Mouse (Mus musculus): Measurements from ENCODE around the gene Fen1. TPM values are rescaled to one million over a fixed set of nuclear protein-coding genes. Genes with fewer than 3 reads are reported as not detected.

Fen1 gene
- polyA plus RNA-seq, 1 experiment from 2014 or later: 215 TPM

DNA sequence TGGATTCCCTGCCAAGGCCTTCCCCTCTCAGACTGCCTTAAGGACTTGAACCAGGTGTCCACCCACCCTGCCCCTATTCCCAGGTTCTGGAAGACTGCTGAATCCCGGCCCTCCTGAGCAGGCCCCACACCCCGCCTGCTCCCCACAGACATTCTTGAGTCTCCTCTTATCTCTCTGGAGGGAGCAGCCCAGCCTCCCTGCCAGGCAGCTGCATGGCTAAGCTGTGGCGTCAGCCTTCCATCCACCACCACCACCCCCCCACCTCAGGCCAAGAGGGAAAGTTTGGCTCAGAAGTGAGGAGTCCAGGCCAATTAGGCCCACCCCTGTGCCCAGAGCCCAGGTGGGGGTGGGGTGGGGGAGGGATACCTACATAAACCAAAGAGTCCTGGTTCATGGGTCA lies 34.5 kb upstream of the Fen1 start:
- no peaks in the 10 kb centered on the region for H3K9me3 ChIP-seq (ENCODE audit: control insufficient read depth, low read length)
- peak overlapping the region; percentile 67 for H3K27ac ChIP-seq (ENCODE audit: low read depth, low read length)
- WGBS: 17% methylated on average over 3 of the region's 3 CpGs
- peak overlapping the region; percentile 62 for H3K4me3 ChIP-seq (ENCODE audit: low read depth, low read length)
- peak overlapping the region; percentile 85 for H3K4me2 ChIP-seq
- no peaks in the 10 kb centered on the region for H3K36me3 ChIP-seq (ENCODE audit: control insufficient read depth, insufficient read depth, low read length)
- ATAC-seq (replicated peaks; ENCODE audit: low FRiP score): 0 out of 2 replicates have a peak, but pooled peaks have one; percentile 40
- peaks cover 36% of the 10 kb centered on the region for H3K4me1 ChIP-seq (replicated peaks; ENCODE audit: control insufficient read depth, insufficient read depth, low read length)
- peak overlapping the region; percentile 21; the same call in 1 of the 2 replicates for H3K9ac ChIP-seq (ENCODE audit: low read depth, low read length)
- no peak for DNase-seq (ENCODE audit: low spot score)
- H3K27me3 ChIP-seq (replicated peaks; ENCODE audit: control insufficient read depth, insufficient read depth, low read length): peaks cover 5% of the 10 kb centered on the region; the same call in 1 of the 2 replicates

DNA sequence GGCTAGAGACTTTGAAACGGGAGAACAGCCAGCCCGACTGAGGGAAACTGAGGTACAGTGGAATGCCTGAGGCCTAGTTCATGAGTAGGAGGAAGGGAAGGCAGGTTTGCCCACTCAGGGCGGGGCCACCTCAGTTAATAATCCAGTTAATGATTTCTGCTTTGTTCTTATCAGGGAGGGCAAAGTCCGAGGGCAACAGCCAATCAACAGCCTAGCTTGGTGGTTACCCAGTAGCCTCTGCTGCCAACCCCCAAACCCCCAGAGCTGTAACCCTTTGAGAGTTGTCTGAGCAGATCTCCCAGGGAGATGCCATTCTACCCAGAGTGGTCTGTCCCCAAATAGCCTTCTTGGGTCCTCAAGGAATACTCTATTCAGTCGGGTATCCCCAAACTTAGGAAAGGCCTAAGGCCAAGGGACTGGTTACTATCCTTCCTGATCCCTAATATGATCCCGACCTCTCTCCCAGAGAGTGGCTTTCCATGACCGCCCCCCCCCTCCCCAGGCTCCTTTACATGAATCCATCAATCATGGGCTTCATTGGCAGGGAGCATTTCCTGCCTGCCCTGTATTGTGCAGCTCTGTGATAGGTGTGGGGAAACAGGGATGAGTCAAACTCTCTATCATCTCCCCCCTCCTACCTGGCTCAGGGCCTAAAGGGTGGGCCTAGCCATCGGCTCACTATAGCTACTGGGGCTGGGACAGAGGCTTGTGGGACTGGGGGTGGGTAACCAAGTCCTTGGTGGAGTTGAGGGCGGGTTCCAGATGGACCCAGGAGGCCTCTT lies 32.0 kb upstream of the Fen1 start:
- peak; percentile 38; the same call in 1 of the 2 replicates for ATAC-seq (replicated peaks; ENCODE audit: low FRiP score)
- Histone ChIP-seq H3K4me3 (ENCODE audit: low read depth, low read length) (no peak overlapping the region), H3K4me2 (peak overlapping the region; percentile 26), H3K9ac (ENCODE audit: low read depth, low read length) (no peak overlapping the region), H3K9me3 (ENCODE audit: control insufficient read depth, low read length) (no peaks in the 10 kb centered on the region), H3K4me1 (replicated peaks; ENCODE audit: control insufficient read depth, insufficient read depth, low read length) (peaks cover 52% of the 10 kb centered on the region), H3K27ac (ENCODE audit: low read depth, low read length) (peak overlapping the region; percentile 57), H3K27me3 (replicated peaks; ENCODE audit: control insufficient read depth, insufficient read depth, low read length) (peaks cover 5% of the 10 kb centered on the region; the same call in 1 of the 2 replicates), H3K36me3 (ENCODE audit: control insufficient read depth, insufficient read depth, low read length) (no peaks in the 10 kb centered on the region)
- no peak for DNase-seq (ENCODE audit: low spot score)
- 58% methylated on average over 9 of the region's 9 CpGs for WGBS

DNA sequence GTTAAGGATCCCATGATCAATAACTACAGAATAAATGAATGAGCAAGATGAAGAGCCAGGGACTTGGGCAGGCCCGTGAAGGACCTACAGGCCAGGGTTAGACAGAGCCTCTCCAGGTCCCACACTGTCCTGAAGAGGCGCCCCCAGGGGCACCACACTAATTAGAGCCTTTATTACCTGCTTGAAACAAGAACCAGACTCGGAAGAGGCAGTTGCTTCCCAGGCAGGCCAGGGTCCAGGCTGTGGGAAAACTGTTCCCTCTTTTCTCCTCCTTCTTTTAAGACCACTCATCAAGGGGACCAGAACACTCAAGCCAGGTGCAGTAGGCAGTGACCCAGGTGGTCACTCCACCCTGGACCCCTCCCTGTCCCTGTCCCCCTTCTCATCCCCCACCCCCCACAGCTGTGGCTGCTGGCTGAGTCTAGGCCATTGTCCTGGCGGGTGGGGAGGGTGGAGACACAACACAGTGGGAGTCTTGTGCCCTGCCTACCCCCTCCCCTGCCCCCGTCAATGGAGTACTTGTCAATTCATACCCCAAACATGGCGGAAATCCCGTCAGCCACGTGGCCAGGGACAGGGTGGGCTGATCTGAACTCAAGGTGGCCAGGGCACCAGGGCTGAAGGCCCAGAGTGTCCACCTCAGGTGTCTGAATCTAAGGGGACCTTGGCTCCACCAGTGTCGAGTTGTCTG lies 28.5 kb upstream of the Fen1 start:
- ATAC-seq (replicated peaks; ENCODE audit: low FRiP score) (no peak), DNase-seq (ENCODE audit: low spot score) (no peak)
- peak overlapping the region; percentile 34 for H3K27ac ChIP-seq (ENCODE audit: low read depth, low read length)
- H3K9ac ChIP-seq (ENCODE audit: low read depth, low read length): no peak overlapping the region
- H3K4me2 ChIP-seq: no peak overlapping the region
- H3K9me3 ChIP-seq (ENCODE audit: control insufficient read depth, low read length): no peaks in the 10 kb centered on the region
- H3K4me3 ChIP-seq (ENCODE audit: low read depth, low read length): no peak overlapping the region
- 43% methylated on average over 9 of the region's 9 CpGs for WGBS
- H3K4me1 ChIP-seq (replicated peaks; ENCODE audit: control insufficient read depth, insufficient read depth, low read length): peaks cover 33% of the 10 kb centered on the region
- no peaks in the 10 kb centered on the region for H3K27me3 ChIP-seq (replicated peaks; ENCODE audit: control insufficient read depth, insufficient read depth, low read length)
- H3K36me3 ChIP-seq (ENCODE audit: control insufficient read depth, insufficient read depth, low read length): no peaks in the 10 kb centered on the region

DNA sequence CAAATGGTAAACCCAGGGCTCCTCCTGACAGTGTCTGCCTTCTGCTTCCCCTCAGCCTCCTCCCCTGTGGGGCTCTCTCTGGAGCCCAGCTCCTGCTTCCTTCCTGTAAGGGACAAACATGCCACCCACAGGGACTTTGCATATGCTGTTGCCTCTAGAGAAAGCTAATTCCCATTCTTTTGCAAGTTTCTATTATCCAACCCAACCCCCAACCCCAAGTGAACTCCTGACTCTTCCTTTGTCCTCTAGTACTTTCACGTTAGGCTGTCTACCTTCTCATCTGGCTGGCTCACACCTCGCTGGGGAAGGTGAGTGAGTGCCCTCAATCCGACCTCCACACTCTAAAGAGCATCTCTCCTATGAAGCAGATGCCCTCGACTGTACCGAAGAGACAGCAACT lies 27.9 kb upstream of the Fen1 start:
- Histone ChIP-seq H3K9me3 (ENCODE audit: control insufficient read depth, low read length) (no peaks in the 10 kb centered on the region), H3K4me3 (ENCODE audit: low read depth, low read length) (no peak overlapping the region), H3K36me3 (ENCODE audit: control insufficient read depth, insufficient read depth, low read length) (no peaks in the 10 kb centered on the region), H3K4me1 (replicated peaks; ENCODE audit: control insufficient read depth, insufficient read depth, low read length) (peaks cover 33% of the 10 kb centered on the region), H3K27me3 (replicated peaks; ENCODE audit: control insufficient read depth, insufficient read depth, low read length) (no peaks in the 10 kb centered on the region), H3K9ac (ENCODE audit: low read depth, low read length) (0 out of 2 replicates have a peak overlapping the region, but pooled peaks have one; percentile 18), H3K4me2 (no peak overlapping the region), H3K27ac (ENCODE audit: low read depth, low read length) (peak overlapping the region; percentile 34; the same call in 1 of the 2 replicates)
- DNase-seq (ENCODE audit: low spot score) (no peak), ATAC-seq (replicated peaks; ENCODE audit: low FRiP score) (no peak)
- WGBS: 31% methylated on average over 5 of the region's 5 CpGs

DNA sequence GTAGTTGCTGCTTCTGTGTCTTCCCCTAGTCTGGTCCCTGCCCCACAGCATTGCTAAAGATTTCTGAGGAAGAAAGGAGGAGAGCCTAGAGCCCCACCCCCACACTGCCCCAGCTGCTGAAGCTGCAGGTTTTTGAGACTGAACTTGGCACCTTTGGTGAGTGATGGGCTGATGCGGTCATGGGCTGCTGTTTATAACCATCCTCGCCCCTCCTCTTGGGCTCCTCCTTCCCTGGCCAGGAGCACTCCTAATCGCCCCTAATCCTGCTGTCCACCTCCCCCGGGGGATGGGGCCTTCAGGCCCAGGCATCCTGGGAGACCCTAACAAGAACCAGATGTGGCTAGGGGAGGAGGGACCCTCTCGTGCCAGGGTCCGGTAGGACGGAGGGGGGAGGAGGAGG lies 27.0 kb upstream of the Fen1 start:
- Histone ChIP-seq H3K9ac (ENCODE audit: low read depth, low read length) (no peak overlapping the region), H3K27me3 (replicated peaks; ENCODE audit: control insufficient read depth, insufficient read depth, low read length) (no peaks in the 10 kb centered on the region), H3K4me3 (ENCODE audit: low read depth, low read length) (no peak overlapping the region), H3K9me3 (ENCODE audit: control insufficient read depth, low read length) (no peaks in the 10 kb centered on the region), H3K4me2 (no peak overlapping the region), H3K36me3 (ENCODE audit: control insufficient read depth, insufficient read depth, low read length) (no peaks in the 10 kb centered on the region), H3K4me1 (replicated peaks; ENCODE audit: control insufficient read depth, insufficient read depth, low read length) (peaks cover 33% of the 10 kb centered on the region), H3K27ac (ENCODE audit: low read depth, low read length) (peak overlapping the region; percentile 45; the same call in 1 of the 2 replicates)
- WGBS: 30% methylated on average over 7 of the region's 7 CpGs
- DNase-seq (ENCODE audit: low spot score): no peak
- no peak for ATAC-seq (replicated peaks; ENCODE audit: low FRiP score)

DNA sequence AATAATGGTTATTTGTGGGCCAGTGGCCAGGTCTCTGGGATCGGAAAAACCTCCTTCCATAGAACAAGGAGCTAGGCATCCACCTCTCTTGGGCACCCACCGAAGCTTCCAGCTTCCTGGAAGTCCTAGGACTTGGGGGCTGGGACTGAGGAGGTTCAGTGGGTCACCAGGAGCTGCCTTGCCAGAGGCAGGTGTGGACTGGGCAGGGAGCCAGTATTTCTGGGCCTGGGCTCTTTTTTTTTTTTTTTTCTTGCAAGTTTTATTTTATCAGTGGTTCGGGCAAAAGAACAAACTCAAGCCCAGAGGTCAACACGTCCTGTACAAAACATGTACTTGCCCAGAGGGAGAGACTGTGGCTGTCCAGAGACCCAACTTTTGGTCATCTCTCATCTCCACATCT lies 21.8 kb upstream of the Fen1 start:
- Histone ChIP-seq H3K4me3 (ENCODE audit: low read depth, low read length) (no peak overlapping the region), H3K27ac (ENCODE audit: low read depth, low read length) (no peak overlapping the region), H3K4me1 (replicated peaks; ENCODE audit: control insufficient read depth, insufficient read depth, low read length) (peaks cover 34% of the 10 kb centered on the region), H3K9ac (ENCODE audit: low read depth, low read length) (no peak overlapping the region), H3K4me2 (peak overlapping the region; percentile 50; the same call in 1 of the 2 replicates), H3K9me3 (ENCODE audit: control insufficient read depth, low read length) (no peaks in the 10 kb centered on the region), H3K27me3 (replicated peaks; ENCODE audit: control insufficient read depth, insufficient read depth, low read length) (no peaks in the 10 kb centered on the region), H3K36me3 (ENCODE audit: control insufficient read depth, insufficient read depth, low read length) (peaks cover 3% of the 10 kb centered on the region; the same call in 1 of the 2 replicates)
- no peak for DNase-seq (ENCODE audit: low spot score)
- WGBS: 49% methylated on average over 4 of the region's 4 CpGs
- ATAC-seq (replicated peaks; ENCODE audit: low FRiP score): no peak

DNA sequence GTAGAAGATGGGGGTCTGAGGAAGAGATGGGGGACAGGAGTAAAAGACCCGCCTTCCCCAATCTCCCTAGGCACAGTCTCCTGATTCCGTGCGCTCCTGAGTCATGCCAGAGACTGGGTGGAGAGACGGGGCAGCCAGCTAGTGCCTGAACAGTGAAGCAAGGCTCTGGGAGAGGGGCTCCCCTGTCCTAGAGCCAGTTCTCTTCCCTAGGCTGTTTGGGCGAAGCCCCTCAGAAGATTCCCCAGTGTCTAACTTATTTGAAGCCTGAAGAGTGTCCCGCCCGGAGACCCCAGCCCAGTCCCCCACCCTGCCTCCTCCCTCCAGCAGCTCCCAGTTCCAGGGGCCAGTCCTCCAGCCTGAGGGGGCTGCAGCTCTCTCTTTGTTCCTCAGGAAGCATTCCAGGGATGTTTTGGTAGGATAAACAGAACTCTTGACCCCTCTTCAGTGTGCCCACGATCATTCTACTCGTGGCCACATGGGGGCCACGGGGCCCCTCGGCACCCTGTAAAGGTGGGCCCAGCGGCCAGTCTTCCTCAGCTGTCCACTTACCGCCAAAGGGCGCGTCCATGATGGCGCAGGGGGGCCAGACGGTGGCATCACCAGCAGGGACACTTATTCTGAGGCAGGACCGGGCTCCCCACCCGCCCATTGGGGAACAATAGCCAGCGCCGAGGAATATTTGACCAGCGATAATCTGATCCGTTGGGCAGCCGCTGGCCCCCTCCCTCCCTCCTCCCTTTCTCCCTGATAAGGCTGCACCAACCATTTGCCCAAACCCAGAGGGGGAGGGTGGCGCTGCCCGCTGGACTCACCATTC lies 20.9 kb upstream of the Fen1 start:
- Histone ChIP-seq H3K9ac (ENCODE audit: low read depth, low read length) (no peak overlapping the region), H3K9me3 (ENCODE audit: control insufficient read depth, low read length) (no peaks in the 10 kb centered on the region), H3K27ac (ENCODE audit: low read depth, low read length) (peak overlapping the region; percentile 68), H3K4me3 (ENCODE audit: low read depth, low read length) (no peak overlapping the region), H3K4me1 (replicated peaks; ENCODE audit: control insufficient read depth, insufficient read depth, low read length) (peaks cover 32% of the 10 kb centered on the region), H3K4me2 (peak overlapping the region; percentile 50), H3K27me3 (replicated peaks; ENCODE audit: control insufficient read depth, insufficient read depth, low read length) (no peaks in the 10 kb centered on the region), H3K36me3 (ENCODE audit: control insufficient read depth, insufficient read depth, low read length) (peaks cover 3% of the 10 kb centered on the region; the same call in 1 of the 2 replicates)
- ATAC-seq (replicated peaks; ENCODE audit: low FRiP score) (0 out of 2 replicates have a peak, but pooled peaks have one; percentile 9), DNase-seq (ENCODE audit: low spot score) (no peak)
- 24% methylated on average over 26 of the region's 26 CpGs for WGBS

DNA sequence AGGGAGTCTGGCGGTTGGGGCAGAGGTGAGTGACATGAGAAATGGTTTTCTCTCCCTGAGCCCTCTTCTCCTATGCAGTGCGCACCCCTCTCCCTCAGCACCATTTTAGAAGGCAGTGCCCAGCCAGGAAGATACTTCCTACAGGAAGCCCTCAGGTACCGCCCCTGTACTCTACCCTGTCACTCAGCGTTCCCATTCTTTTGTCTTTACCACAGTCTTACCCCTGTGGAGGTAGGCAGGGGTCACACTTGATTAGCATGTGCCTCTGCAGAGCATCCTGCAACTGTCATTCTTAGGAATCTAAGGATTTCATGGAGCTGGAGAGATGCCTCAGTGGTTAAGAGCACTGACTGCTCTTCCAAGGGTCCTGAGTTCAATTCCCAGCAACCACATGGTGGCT lies 19.6 kb upstream of the Fen1 start:
- no peak overlapping the region for H3K4me3 ChIP-seq (ENCODE audit: low read depth, low read length)
- peaks cover 32% of the 10 kb centered on the region for H3K4me1 ChIP-seq (replicated peaks; ENCODE audit: control insufficient read depth, insufficient read depth, low read length)
- 55% methylated on average over 4 of the region's 4 CpGs for WGBS
- H3K4me2 ChIP-seq: no peak overlapping the region
- H3K27ac ChIP-seq (ENCODE audit: low read depth, low read length): no peak overlapping the region
- H3K36me3 ChIP-seq (ENCODE audit: control insufficient read depth, insufficient read depth, low read length): peaks cover 3% of the 10 kb centered on the region; the same call in 1 of the 2 replicates
- no peaks in the 10 kb centered on the region for H3K9me3 ChIP-seq (ENCODE audit: control insufficient read depth, low read length)
- DNase-seq (ENCODE audit: low spot score) (no peak), ATAC-seq (replicated peaks; ENCODE audit: low FRiP score) (no peak)
- H3K9ac ChIP-seq (ENCODE audit: low read depth, low read length): no peak overlapping the region
- H3K27me3 ChIP-seq (replicated peaks; ENCODE audit: control insufficient read depth, insufficient read depth, low read length): no peaks in the 10 kb centered on the region

Measured in liver, embryonic 11.5 days (tissue).